Mouse (Mus musculus) C2C12 (cell line): Measurements from ENCODE around the gene Pnpla5.

Experiments used
- CEBPB ChIP-seq: IDR thresholded peaks from one replicate; pipeline ENCODE4 v1.6.1; 2011; ENCODE audit warnings: low read depth, mild to moderate bottlenecking, control low read depth, moderate library complexity
- CTCF ChIP-seq: IDR thresholded peaks from one replicate; pipeline ENCODE4 v1.5.1; 2011; ENCODE audit not compliant: control insufficient read depth, insufficient read depth, insufficient read length
- FOSL1 ChIP-seq: IDR thresholded peaks from one replicate; pipeline ENCODE4 v1.8.0; 2011; ENCODE audit warnings: mild to moderate bottlenecking, low read length; ENCODE audit not compliant: poor library complexity, insufficient read depth, severe bottlenecking
- MAX ChIP-seq: IDR thresholded peaks from one replicate; pipeline ENCODE4 v1.6.1; 2011; ENCODE audit warnings: mild to moderate bottlenecking, control low read depth
- MYOD1 ChIP-seq: IDR thresholded peaks from one replicate; pipeline ENCODE4 v1.6.1; 2011; ENCODE audit warnings: low read depth; ENCODE audit not compliant: control insufficient read depth, insufficient read length
- MYOG ChIP-seq: IDR thresholded peaks from one replicate; pipeline ENCODE4 v1.6.1; 2011; ENCODE audit not compliant: control insufficient read depth, insufficient read length; ENCODE audit errors: extremely low read depth
- USF1 ChIP-seq: IDR thresholded peaks from one replicate; pipeline ENCODE4 v1.6.1; 2011; ENCODE audit warnings: low read depth, mild to moderate bottlenecking, control low read depth, moderate library complexity

- TF ChIP-seq CTCF (no peak), MYOD1 (no peak), MYOG (no peak), CEBPB (no peak), USF1 (no peak), MAX (no peak), FOSL1 (no peak)
Measured at GRCm38 (mm10) chr15:84105924-84106500, 17.0 kb downstream of the Pnpla5 start.
